In the genomic region with DNA sequence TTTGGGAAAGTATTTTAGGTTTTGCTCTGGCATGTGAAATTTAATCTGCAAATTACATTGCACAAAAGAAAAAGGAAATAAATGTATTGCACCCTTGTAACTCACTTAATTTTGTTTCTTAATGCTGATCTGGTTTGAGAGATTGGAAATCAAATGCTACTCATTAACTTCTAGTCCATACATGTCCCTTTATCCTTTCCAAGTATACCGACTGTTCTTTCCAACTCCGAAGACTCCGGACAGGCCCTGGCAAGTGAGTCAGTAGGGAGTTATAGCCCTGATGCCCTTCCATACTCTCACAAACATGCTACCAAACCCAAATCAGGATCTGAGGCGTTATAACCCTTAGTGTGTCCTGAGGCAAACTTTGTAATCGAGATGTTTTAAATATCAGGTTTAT, we compare ENCODE assay signal across 16 mouse cellular contexts.
"Had no signal": no experiment of that assay in that cellular context is flagged by ENCODE, and none has a peak within 500 bp of the region (broad histone marks: within the 10 kb centered on the region; RNA-seq: fewer than 3 reads in every experiment).

No protein-coding gene starts in this region.

- H3K9ac ChIP-seq: neural tube, embryonic 13.5 days; neural tube, embryonic 15.5 days; stomach, embryonic 15.5 days had no signal

- H3K36me3 ChIP-seq: neural tube, embryonic 13.5 days; neural tube, embryonic 15.5 days; stomach, embryonic 15.5 days had no signal

- H3K27me3 ChIP-seq: neural tube, embryonic 13.5 days; neural tube, embryonic 15.5 days; stomach, embryonic 15.5 days had no signal

- H3K9me3 ChIP-seq: neural tube, embryonic 13.5 days; neural tube, embryonic 15.5 days; stomach, embryonic 15.5 days had no signal

- H3K4me2 ChIP-seq: neural tube, embryonic 13.5 days; neural tube, embryonic 15.5 days; stomach, embryonic 15.5 days had no signal

- DNase-seq: retina, postnatal 1 day; right cerebral cortex, adult 18-20 months; right cerebral cortex, postnatal 14 days; right cerebral cortex, postnatal 25 days; right cerebral cortex, postnatal 4 days; spleen, adult 18-20 months; thymus, adult 18-20 months; thymus, adult 2 months; thymus, postnatal 14 days; thymus, postnatal 25 days; thymus, postnatal 36 days; thymus, postnatal 4 days had no signal

- H3K4me3 ChIP-seq: neural tube, embryonic 13.5 days; neural tube, embryonic 15.5 days; stomach, embryonic 15.5 days had no signal

- H3K27ac ChIP-seq: neural tube, embryonic 13.5 days; neural tube, embryonic 15.5 days; stomach, embryonic 15.5 days; stomach, postnatal 0 days had no signal

- H3K4me1 ChIP-seq: neural tube, embryonic 13.5 days; neural tube, embryonic 15.5 days; stomach, embryonic 15.5 days had no signal
